Mouse (Mus musculus): Measurements from ENCODE around the gene Chrna10. TPM values are rescaled to one million over a fixed set of nuclear protein-coding genes. Genes with fewer than 3 reads are reported as not detected.
A peak's percentile ranks its signal among the peaks of the same experiment; 100 is the strongest.

Chrna10 gene
- polyA plus RNA-seq, 1 experiment from 2014 or later, result not detected

- H3K9me3 ChIP-seq, result no peaks in the 10 kb centered on the region
- H3K9ac ChIP-seq, result no peak overlapping the region
- no peak overlapping the region for H3K4me3 ChIP-seq
- no peak overlapping the region for H3K27ac ChIP-seq
- H3K4me2 ChIP-seq, result no peak overlapping the region
- H3K27me3 ChIP-seq, result no peaks in the 10 kb centered on the region
- 87% methylated on average over 7 of the region's 7 CpGs for WGBS
- H3K4me1 ChIP-seq (replicated peaks), result no peaks in the 10 kb centered on the region
- H3K36me3 ChIP-seq, result peaks cover 87% of the 10 kb centered on the region
- 0 out of 2 replicates have a peak, but pooled peaks have one; percentile 39 for ATAC-seq (ENCODE audit: low FRiP score)
Observed at GRCm38 (mm10) chr7:102076714-102077296, 39.8 kb downstream of the Chrna10 start.

DNA sequence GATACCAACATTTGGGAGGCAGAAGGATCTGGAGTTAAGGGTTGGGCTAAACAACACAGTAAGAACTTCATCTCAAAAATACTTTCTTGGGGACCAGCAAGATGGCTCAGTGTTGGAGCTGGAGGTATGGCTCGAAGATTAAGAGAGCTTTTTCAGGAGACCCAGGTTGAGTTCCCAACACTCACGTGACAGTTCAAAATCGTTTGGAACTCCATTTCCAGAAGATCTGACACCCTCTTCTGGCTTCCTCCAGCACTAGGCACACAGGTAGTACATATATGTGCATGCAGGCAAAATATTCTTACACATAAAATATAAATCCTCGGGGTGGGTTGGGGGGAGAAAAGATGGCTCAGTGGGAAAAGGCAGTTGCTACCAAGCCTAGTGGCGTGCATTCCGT is 50.3 kb downstream of the Chrna10 start:
- peaks cover 33% of the 10 kb centered on the region for H3K4me1 ChIP-seq (replicated peaks)
- peaks cover 4% of the 10 kb centered on the region for H3K36me3 ChIP-seq
- peak overlapping the region; percentile 83 for H3K4me2 ChIP-seq
- no peaks in the 10 kb centered on the region for H3K27me3 ChIP-seq
- H3K9ac ChIP-seq, result peak overlapping the region; percentile 83
- H3K4me3 ChIP-seq, result peak overlapping the region; percentile 79
- ATAC-seq (ENCODE audit: low FRiP score), result no peak
- H3K27ac ChIP-seq, result no peak overlapping the region
- WGBS, result 83% methylated on average over 6 of the region's 6 CpGs
- no peaks in the 10 kb centered on the region for H3K9me3 ChIP-seq

DNA sequence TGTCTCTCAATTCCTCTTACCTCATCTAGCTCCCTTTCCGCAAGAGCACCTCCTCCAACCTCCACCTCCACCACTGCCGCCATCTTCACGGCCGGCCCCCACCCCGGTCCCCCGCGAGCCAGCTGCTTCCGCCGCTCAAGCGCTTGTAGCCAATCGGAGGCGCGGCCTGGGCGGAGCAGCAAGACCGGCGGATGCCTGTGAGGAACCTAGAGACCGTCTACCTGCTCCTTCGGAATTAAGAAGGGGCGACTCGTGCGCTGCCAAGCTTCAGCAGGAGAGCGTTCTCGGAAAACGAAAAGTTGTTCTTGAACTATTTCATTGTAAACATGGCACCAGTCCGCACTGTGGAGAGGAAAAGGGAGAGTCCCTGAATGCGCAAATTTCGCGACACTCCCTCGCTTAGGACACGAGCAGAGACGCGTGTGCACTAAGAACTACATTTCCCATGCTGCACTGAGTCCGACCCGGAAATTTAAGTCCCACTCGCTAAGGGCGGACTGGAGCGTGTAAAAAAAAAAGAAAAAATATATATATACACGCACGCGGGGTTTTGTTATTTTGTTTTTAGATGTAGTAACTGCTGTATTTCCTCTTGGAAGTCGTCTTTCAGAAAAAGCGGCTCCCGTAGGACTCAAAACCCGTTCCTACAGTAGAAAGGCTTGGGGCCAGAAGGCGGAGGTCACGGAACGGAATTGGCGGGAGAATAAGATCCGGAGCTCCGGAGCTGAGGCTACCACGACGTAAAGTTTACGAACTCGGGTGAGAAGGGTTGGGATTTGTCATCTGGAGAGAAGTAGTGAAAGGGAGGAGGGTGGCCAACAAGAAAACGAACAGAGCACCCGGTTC is 51.4 kb downstream of the Chrna10 start, which contains the start of the genes Rnf121, Xndc1 and Xntrpc:
TSS of gene Rnf121 (minus strand) at position 424 of the 846 bp plus-strand sequence.
TSS of gene Xndc1 (plus strand) at position 466 of the 846 bp plus-strand sequence.
TSS of gene Xntrpc (plus strand) at position 668 of the 846 bp plus-strand sequence.
- H3K27ac ChIP-seq, result peak within 1 kb of the TSS; percentile 87
- H3K9ac ChIP-seq, result peak within 1 kb of the TSS; percentile 83
- H3K9me3 ChIP-seq, result no peaks in the 10 kb centered on the region
- ATAC-seq (ENCODE audit: low FRiP score), result peak; percentile 100
- peaks cover 33% of the 10 kb centered on the region for H3K4me1 ChIP-seq (replicated peaks)
- no peaks in the 10 kb centered on the region; the same call in 1 of the 2 replicates for H3K36me3 ChIP-seq
- peak within 1 kb of the TSS; percentile 83 for H3K4me2 ChIP-seq
- H3K4me3 ChIP-seq, result peak within 1 kb of the TSS; percentile 79
- under 1% methylated on average over 56 of the region's 56 CpGs for WGBS
- H3K27me3 ChIP-seq, result no peaks in the 10 kb centered on the region

- Histone ChIP-seq H3K9me3 (no peaks in the 10 kb centered on the region), H3K4me3 (peak overlapping the region; percentile 79), H3K9ac (peak overlapping the region; percentile 83), H3K27me3 (no peaks in the 10 kb centered on the region), H3K27ac (peak overlapping the region; percentile 87), H3K4me2 (peak overlapping the region; percentile 83), H3K36me3 (no peaks in the 10 kb centered on the region; the same call in 1 of the 2 replicates), H3K4me1 (replicated peaks) (peaks cover 33% of the 10 kb centered on the region)
- ATAC-seq (ENCODE audit: low FRiP score), result peak; percentile 58
- WGBS, result 1% methylated on average over 9 of the region's 9 CpGs
Observed at GRCm38 (mm10) chr7:102064655-102065045, 52.0 kb downstream of the Chrna10 start.

- peak overlapping the region; percentile 83 for H3K9ac ChIP-seq
- peaks cover 5% of the 10 kb centered on the region for H3K36me3 ChIP-seq
- H3K4me2 ChIP-seq, result peak overlapping the region; percentile 83
- H3K9me3 ChIP-seq, result no peaks in the 10 kb centered on the region
- no peak overlapping the region for H3K27ac ChIP-seq
- no peaks in the 10 kb centered on the region for H3K27me3 ChIP-seq
- H3K4me3 ChIP-seq, result peak overlapping the region; percentile 79
- WGBS, result 94% methylated on average over 9 of the region's 9 CpGs
- ATAC-seq (ENCODE audit: low FRiP score), result no peak
- peaks cover 33% of the 10 kb centered on the region for H3K4me1 ChIP-seq (replicated peaks)
Observed at GRCm38 (mm10) chr7:102063891-102064290, 52.7 kb downstream of the Chrna10 start.

GRCm38 (mm10) chr7:102062203-102062602 is 54.4 kb downstream of the Chrna10 start:
- WGBS, result 92% methylated on average over 1 of the region's 1 CpGs
- no peaks in the 10 kb centered on the region for H3K9me3 ChIP-seq

GRCm38 (mm10) chr7:102061353-102061752 is 55.3 kb downstream of the Chrna10 start:
- H3K27me3 ChIP-seq, result no peaks in the 10 kb centered on the region
- 93% methylated on average over 3 of the region's 3 CpGs for WGBS

More at GRCm38 (mm10) chr7:102062203-102062602, 54.4 kb downstream of the Chrna10 start:
- no peaks in the 10 kb centered on the region for H3K27me3 ChIP-seq
- no peak overlapping the region for H3K9ac ChIP-seq
- no peak overlapping the region for H3K4me2 ChIP-seq
- no peak for ATAC-seq (ENCODE audit: low FRiP score)
- H3K36me3 ChIP-seq, result peaks cover 12% of the 10 kb centered on the region
- peaks cover 33% of the 10 kb centered on the region for H3K4me1 ChIP-seq (replicated peaks)
- H3K4me3 ChIP-seq, result no peak overlapping the region
- no peak overlapping the region for H3K27ac ChIP-seq

More at GRCm38 (mm10) chr7:102061353-102061752, 55.3 kb downstream of the Chrna10 start:
- ATAC-seq (ENCODE audit: low FRiP score), result no peak
- H3K9me3 ChIP-seq, result no peaks in the 10 kb centered on the region
- H3K4me1 ChIP-seq (replicated peaks), result peaks cover 30% of the 10 kb centered on the region
- H3K4me3 ChIP-seq, result no peak overlapping the region
- H3K4me2 ChIP-seq, result no peak overlapping the region
- peaks cover 21% of the 10 kb centered on the region for H3K36me3 ChIP-seq
- H3K9ac ChIP-seq, result no peak overlapping the region
- H3K27ac ChIP-seq, result no peak overlapping the region

Other genes starting within 250 kb of the Chrna10 start
- 21.0 and 39.2 TPM in 2 replicates for gene Folr1, start 246.0 kb downstream of the Chrna10 start, polyA plus RNA-seq (2015; fragmentation: Nextera tagmentation; extraction: Ambion mirVana)
- 151 and 156 TPM in 2 replicates for gene Lamtor1, start 210.9 kb downstream of the Chrna10 start, polyA plus RNA-seq (2015; fragmentation: Nextera tagmentation; extraction: Ambion mirVana)
- gene Tomt, start 210.5 kb downstream of the Chrna10 start, polyA plus RNA-seq (2015; fragmentation: Nextera tagmentation; extraction: Ambion mirVana), result 0.40 and 0.48 TPM in 2 replicates
- 10.9 and 12.1 TPM in 2 replicates for gene Lrrc51, start 182.9 kb downstream of the Chrna10 start, polyA plus RNA-seq (2015; fragmentation: Nextera tagmentation; extraction: Ambion mirVana)
- gene Numa1, start 182.7 kb downstream of the Chrna10 start, polyA plus RNA-seq (2015; fragmentation: Nextera tagmentation; extraction: Ambion mirVana), result 50.8 and 53.3 TPM in 2 replicates
- gene Il18bp, start 98.1 kb downstream of the Chrna10 start, polyA plus RNA-seq (2015; fragmentation: Nextera tagmentation; extraction: Ambion mirVana), result 4.5 and 4.8 TPM in 2 replicates
- 31.2 and 32.8 TPM in 2 replicates for gene Rnf121, start 51.4 kb downstream of the Chrna10 start, polyA plus RNA-seq (2015; fragmentation: Nextera tagmentation; extraction: Ambion mirVana)
- gene Xndc1, start 51.3 kb downstream of the Chrna10 start, polyA plus RNA-seq (2015; fragmentation: Nextera tagmentation; extraction: Ambion mirVana), result 28.0 and 28.8 TPM in 2 replicates
- gene Xntrpc, start 51.1 kb downstream of the Chrna10 start, polyA plus RNA-seq (2015; fragmentation: Nextera tagmentation; extraction: Ambion mirVana), result 1.2 and 1.4 TPM in 2 replicates
- 0.25 and 0.49 TPM in 2 replicates for gene Trpc2, start 33.7 kb downstream of the Chrna10 start, polyA plus RNA-seq (2015; fragmentation: Nextera tagmentation; extraction: Ambion mirVana)
- 0.22 and 0.26 TPM in 2 replicates for gene Art1, start 15.1 kb downstream of the Chrna10 start, polyA plus RNA-seq (2015; fragmentation: Nextera tagmentation; extraction: Ambion mirVana)
- 0.74 and 0.75 TPM in 2 replicates for gene Art5, start 7.3 kb downstream of the Chrna10 start, polyA plus RNA-seq (2015; fragmentation: Nextera tagmentation; extraction: Ambion mirVana)
- 23.4 and 25.0 TPM in 2 replicates for gene Nup98, start 93.3 kb upstream of the Chrna10 start, polyA plus RNA-seq (2015; fragmentation: Nextera tagmentation; extraction: Ambion mirVana)
- 48.0 and 53.0 TPM in 2 replicates for gene Pgap2, start 93.4 kb upstream of the Chrna10 start, polyA plus RNA-seq (2015; fragmentation: Nextera tagmentation; extraction: Ambion mirVana)
- gene Rhog, start 139.2 kb upstream of the Chrna10 start, polyA plus RNA-seq (2015; fragmentation: Nextera tagmentation; extraction: Ambion mirVana), result 19.1 and 21.0 TPM in 2 replicates
- gene Stim1, start 151.0 kb upstream of the Chrna10 start, polyA plus RNA-seq (2015; fragmentation: Nextera tagmentation; extraction: Ambion mirVana), result 9.6 and 9.9 TPM in 2 replicates

Data from hindbrain, embryonic 13.5 days (tissue).